11 mouse cellular contexts compared by ENCODE assay signal in genomic region chr19:45151361-45152182, GRCm38 (mm10). TPM values are rescaled to one million over a fixed set of nuclear protein-coding genes. Genes with fewer than 3 reads are reported as not detected.
A peak's percentile ranks its signal among the peaks of the same experiment; 100 is the strongest.
DNase-seq lines count a peak whose midpoint lies in the region; ATAC-seq and TF ChIP-seq lines count a peak whose summit lies in the region.
"Had no signal": no experiment of that assay in that cellular context is flagged by ENCODE, and none has a peak within 500 bp of the region (broad histone marks: within the 10 kb centered on the region; RNA-seq: fewer than 3 reads in every experiment).

No protein-coding gene starts in this region.

- peaks cover 99% of the 10 kb centered on the region for H3K27me3 ChIP-seq in hindbrain, embryonic 10.5 days (ENCODE audit: insufficient read depth, poor library complexity, severe bottlenecking)
- H3K27me3 ChIP-seq in hindbrain, postnatal 0 days (ENCODE audit: insufficient read depth, low read length) = peaks cover 89% of the 10 kb centered on the region
- H3K27me3 ChIP-seq in forebrain, embryonic 15.5 days = peaks cover 96% of the 10 kb centered on the region
- H3K27me3 ChIP-seq in midbrain, embryonic 14.5 days (ENCODE audit: control insufficient read depth, insufficient read depth, low read length) = peaks cover 95% of the 10 kb centered on the region
- H3K27me3 ChIP-seq in thymus, adult 2 months (ENCODE audit: control insufficient read depth, insufficient read depth, low read length) = peaks cover 30% of the 10 kb centered on the region

- TF ChIP-seq POLR2A in thymus, adult 2 months (IDR thresholded peaks at IDR 0.05; ENCODE audit: control insufficient read depth, extremely low read depth, insufficient read depth, low read length, poor library complexity) = no peak

- no peaks in the 10 kb centered on the region for H3K36me3 ChIP-seq in hindbrain, embryonic 10.5 days
- no peaks in the 10 kb centered on the region for H3K36me3 ChIP-seq in hindbrain, postnatal 0 days (ENCODE audit: insufficient read depth, low read length)
- no peaks in the 10 kb centered on the region for H3K36me3 ChIP-seq in forebrain, embryonic 15.5 days
- no peaks in the 10 kb centered on the region for H3K36me3 ChIP-seq in midbrain, embryonic 14.5 days (ENCODE audit: control insufficient read depth, insufficient read depth, low read length)
- H3K36me3 ChIP-seq in thymus, adult 2 months (ENCODE audit: control insufficient read depth, insufficient read depth, low read length) = no peaks in the 10 kb centered on the region

- 2% methylated on average over 36 of the region's 36 CpGs for WGBS in hindbrain, embryonic 10.5 days
- WGBS in hindbrain, postnatal 0 days = 3% methylated on average over 36 of the region's 36 CpGs
- WGBS in forebrain, embryonic 15.5 days = 2% methylated on average over 36 of the region's 36 CpGs
- under 1% methylated on average over 36 of the region's 36 CpGs for WGBS in midbrain, embryonic 14.5 days
- 10% methylated on average over 36 of the region's 36 CpGs for WGBS in thymus, adult 2 months

- H3K9ac ChIP-seq in hindbrain, postnatal 0 days (replicated peaks; ENCODE audit: low read length) = no peak overlapping the region
- no peak overlapping the region for H3K9ac ChIP-seq in forebrain, embryonic 15.5 days (replicated peaks)
- no peak overlapping the region for H3K9ac ChIP-seq in midbrain, embryonic 14.5 days (replicated peaks; ENCODE audit: low read length)

- peaks cover 48% of the 10 kb centered on the region for H3K4me1 ChIP-seq in hindbrain, embryonic 10.5 days (replicated peaks)
- peaks cover 4% of the 10 kb centered on the region; the same call in 1 of the 2 replicates for H3K4me1 ChIP-seq in hindbrain, postnatal 0 days (ENCODE audit: insufficient read depth, low read length)
- H3K4me1 ChIP-seq in forebrain, embryonic 15.5 days = peaks cover 12% of the 10 kb centered on the region
- peaks cover 6% of the 10 kb centered on the region for H3K4me1 ChIP-seq in midbrain, embryonic 14.5 days (ENCODE audit: control insufficient read depth, insufficient read depth, low read length)
- H3K4me1 ChIP-seq in thymus, adult 2 months (replicated peaks; ENCODE audit: control insufficient read depth, insufficient read depth, low read length) = no peaks in the 10 kb centered on the region

- peak overlapping the region; percentile 44 for H3K4me3 ChIP-seq in hindbrain, embryonic 10.5 days
- H3K4me3 ChIP-seq in hindbrain, postnatal 0 days (ENCODE audit: low read length) = no peak overlapping the region
- no peak overlapping the region for H3K4me3 ChIP-seq in forebrain, embryonic 15.5 days
- peak overlapping the region; percentile 15; the same call in 1 of the 2 replicates for H3K4me3 ChIP-seq in midbrain, embryonic 14.5 days (replicated peaks; ENCODE audit: low read depth, low read length)
- H3K4me3 ChIP-seq in thymus, adult 2 months (ENCODE audit: control insufficient read depth, insufficient read depth, low read length) = no peak overlapping the region
- H3K4me3 ChIP-seq: erythroblast, embryonic 14.5 days had no signal

- no peak overlapping the region for H3K27ac ChIP-seq in hindbrain, embryonic 10.5 days
- no peak overlapping the region for H3K27ac ChIP-seq in hindbrain, postnatal 0 days
- H3K27ac ChIP-seq in forebrain, embryonic 15.5 days (replicated peaks) = no peak overlapping the region
- no peak overlapping the region for H3K27ac ChIP-seq in midbrain, embryonic 14.5 days (replicated peaks; ENCODE audit: low read depth, low read length)
- no peak overlapping the region for H3K27ac ChIP-seq in thymus, adult 2 months (ENCODE audit: control insufficient read depth, insufficient read depth, low read length)

- DNase-seq in hindbrain, embryonic 10.5 days (ENCODE audit: low spot score) = peak; percentile 55
- no peak for DNase-seq in hindbrain, postnatal 0 days (ENCODE audit: low spot score)
- DNase-seq in ZHBTc4 (ENCODE audit: low read depth, low spot score) = peak; percentile 55
- no peak for DNase-seq in midbrain, embryonic 14.5 days
- DNase-seq in layer of hippocampus, postnatal 25 days (ENCODE audit: extremely low spot score in 1 of 2, low spot score in 1 of 2) = no peak
- no peak for DNase-seq in thymus, adult 2 months
- no peak for DNase-seq in kidney, postnatal 36 days

- no peak overlapping the region; the same call in 1 of the 2 replicates for H3K4me2 ChIP-seq in hindbrain, postnatal 0 days (ENCODE audit: low read depth, low read length)
- 0 out of 2 replicates have a peak overlapping the region, but pooled peaks have one; percentile 28 for H3K4me2 ChIP-seq in forebrain, embryonic 15.5 days (replicated peaks)
- H3K4me2 ChIP-seq in midbrain, embryonic 14.5 days (ENCODE audit: low read length) = peak overlapping the region; percentile 46; the same call in 1 of the 2 replicates

- ATAC-seq in hindbrain, postnatal 0 days = no peak
- no peak for ATAC-seq in forebrain, embryonic 15.5 days (replicated peaks)
- no peak for ATAC-seq in midbrain, embryonic 14.5 days (ENCODE audit: low FRiP score, low TSS enrichment)

- peaks cover 10% of the 10 kb centered on the region; the same call in 1 of the 2 replicates for H3K9me3 ChIP-seq in hindbrain, embryonic 10.5 days
- H3K9me3 ChIP-seq in hindbrain, postnatal 0 days (ENCODE audit: low read length) = no peaks in the 10 kb centered on the region
- no peaks in the 10 kb centered on the region for H3K9me3 ChIP-seq in forebrain, embryonic 15.5 days
- H3K9me3 ChIP-seq in midbrain, embryonic 14.5 days (ENCODE audit: control insufficient read depth, low read length) = no peaks in the 10 kb centered on the region

- no peak for TF ChIP-seq CTCF in hindbrain, postnatal 0 days (IDR thresholded peaks at IDR 0.05; ENCODE audit: low read depth)
- no peak for TF ChIP-seq CTCF in thymus, adult 2 months (IDR thresholded peaks at IDR 0.05; ENCODE audit: borderline replicate concordance, control insufficient read depth, extremely low read depth, insufficient read depth, low read length, poor library complexity)

RNA-seq across cellular contexts. Expression of gene Tlx1, which starts 1.1 kb away (rescaled TPM):
- polyA plus RNA-seq in hindbrain, embryonic 10.5 days (2016; fragmentation: Nextera tagmentation; extraction: Ambion mirVana) = 1.5 and 7.4 TPM in 2 replicates
- 0.61 and 1.2 TPM in 2 replicates for total RNA-seq in hindbrain, postnatal 0 days (2014; rRNA removed)
- 0.61 and 0.93 TPM in 2 replicates for polyA plus RNA-seq in hindbrain, postnatal 0 days (2015; fragmentation: Nextera tagmentation; extraction: Ambion mirVana)
- polyA plus RNA-seq in forebrain, embryonic 15.5 days (2015; fragmentation: Nextera tagmentation; extraction: Ambion mirVana) = not detected in 2 replicates
- polyA plus RNA-seq in midbrain, embryonic 14.5 days (2014; fragmentation: Nextera tagmentation; extraction: Ambion mirVana) = not detected in 2 replicates
- total RNA-seq in layer of hippocampus, postnatal 25 days (2021) = not detected
- 0.19 and 0.29 TPM in 2 replicates for polyA plus RNA-seq in thymus, adult 2 months (2012; rRNA removed)
- total RNA-seq: liver, adult 2 months; neutrophil, adult 5-6 weeks had no signal
- polyA plus RNA-seq: erythroblast, embryonic 14.5 days had no signal

Comparison
In these comparisons a context has a peak if more than half of its experiments do, and no peak if none do; other contexts are left out.
1. DNase-seq: peak in hindbrain, embryonic 10.5 days (single experiment) and ZHBTc4 (single experiment); none in hindbrain, postnatal 0 days (single experiment), midbrain, embryonic 14.5 days (single experiment), layer of hippocampus, postnatal 25 days (0 of 2), thymus, adult 2 months (single experiment) and kidney, postnatal 36 days (0 of 2).
2. H3K4me3 ChIP-seq: peak in hindbrain, embryonic 10.5 days (single experiment) and midbrain, embryonic 14.5 days (single experiment); none in hindbrain, postnatal 0 days (single experiment), forebrain, embryonic 15.5 days (single experiment) and thymus, adult 2 months (single experiment).